Mouse (Mus musculus) Patski (cell line): ENCODE measurements around the gene Ears2. TPM values are rescaled to one million over a fixed set of nuclear protein-coding genes. Genes with fewer than 3 reads are reported as not detected.

Source experiments
- ATAC-seq: fragments of 100-300 bp; one replicate; pipeline ENCODE4 v1.8.0; 2021
- CTCF ChIA-PET: fragments of 350-600 bp; sonication (Branson Sonifier 250); formaldehyde crosslinking; loops from one replicate; lab custom pipeline; 2022; ENCODE audit warnings: inconsistent platforms; lab: Charles Lee
- POLR2A ChIA-PET: fragments of 350-600 bp; sonication (Branson Sonifier 250); formaldehyde crosslinking; loops from one replicate; lab custom pipeline; 2022; ENCODE audit warnings: antibody characterized with exemption, inconsistent platforms; lab: Charles Lee
- DNase-seq: peaks from one replicate; pipeline ENCODE4 v3.0.0-alpha.2; 2011; ENCODE audit warnings: low read depth, low spot score
- H3K27me3 ChIP-seq: fragments of 371-371 bp; one replicate; pipeline ENCODE4 v1.5.1; 2021
- CTCF ChIP-seq: fragments of 100-300 bp; IDR thresholded peaks from one replicate; pipeline ENCODE4 v1.5.1; 2021
- in situ Hi-C: fragments of 300-500 bp; cut with MboI; formaldehyde crosslinking; loops from 3 replicates; pipeline ENCODE4 v1.11.1; 2018; ENCODE audit warnings: low pct_unique_long_range_greater_than_20kb, mixed read lengths
- polyA plus RNA-seq: library from polyadenylated mRNA; unstranded; gene quantifications from one replicate; pipeline ENCODE4 v1.2.3, GENCODE M21; 2021

Gene Ears2
- polyA plus RNA-seq, 1 experiment from 2014 or later = 9.3 TPM

GRCm38 (mm10) chr7:122079798-122080554, 12.9 kb upstream of the Ears2 start:
- ChIA-PET CTCF (interaction anchor here (0.8 kb wide), 1 partner anchor 21 kb away, joined by 3 read pairs; no protein-coding TSS in a partner anchor), POLR2A (no interaction called here)
- DNase-seq (no peak), ATAC-seq (no peak)
- H3K27me3 ChIP-seq = no peaks in the 10 kb centered on the region
- in situ Hi-C loops = no loop called here
- no peak for TF ChIP-seq CTCF

GRCm38 (mm10) chr7:122074374-122074773, 7.3 kb upstream of the Ears2 start:
- DNase-seq (no peak), ATAC-seq (no peak)
- CTCF ChIA-PET = interaction anchor here (0.7 to 1.5 kb wide), 3 partner anchors 9 to 23 kb away, joined by 3 to 5 read pairs (median 3); no protein-coding TSS in a partner anchor
- in situ Hi-C loops = no loop called here
- H3K27me3 ChIP-seq = no peaks in the 10 kb centered on the region
- TF ChIP-seq CTCF = no peak
- POLR2A ChIA-PET = interaction anchor here (1.0 kb wide), 1 partner anchor 59 kb away, joined by 3 read pairs; no protein-coding TSS in a partner anchor

GRCm38 (mm10) chr7:122067517-122068381, 686 bp upstream of the Ears2 start:
- in situ Hi-C loops = no loop called here
- DNase-seq (no peak), ATAC-seq (peak; percentile 1)
- CTCF ChIA-PET = interaction anchor here (0.8 to 1.2 kb wide), 2 partner anchors 31 to 334 kb away, joined by 3 to 4 read pairs; partner anchors contain the start of gene Scnn1g
- peak; percentile 40 for TF ChIP-seq CTCF
- POLR2A ChIA-PET = no interaction called here
- H3K27me3 ChIP-seq = no peaks in the 10 kb centered on the region

GRCm38 (mm10) chr7:122066102-122066944, 740 bp downstream of the Ears2 start:
- in situ Hi-C loops = no loop called here
- ATAC-seq (peak; percentile 6), DNase-seq (peak; percentile 22)
- no peaks in the 10 kb centered on the region for H3K27me3 ChIP-seq
- ChIA-PET CTCF (interaction anchor here (1.4 kb wide), 1 partner anchor 103 kb away, joined by 3 read pairs; no protein-coding TSS in a partner anchor), POLR2A (interaction anchor here (0.6 kb wide), 1 partner anchor 66 kb away, joined by 3 read pairs; no protein-coding TSS in a partner anchor)
- TF ChIP-seq CTCF = no peak

- no peak for TF ChIP-seq CTCF
- POLR2A ChIA-PET = interaction anchor here (0.6 kb wide), 1 partner anchor 65 kb away, joined by 3 read pairs; no protein-coding TSS in a partner anchor
- ATAC-seq (no peak), DNase-seq (no peak)
- in situ Hi-C loops = no loop called here
- CTCF ChIA-PET = interaction anchor here (1.4 kb wide), 1 partner anchor 102 kb away, joined by 3 read pairs; no protein-coding TSS in a partner anchor
- H3K27me3 ChIP-seq = no peaks in the 10 kb centered on the region
Observed at GRCm38 (mm10) chr7:122065656-122066055, 1.4 kb downstream of the Ears2 start.

GRCm38 (mm10) chr7:122056633-122057032, 10.4 kb downstream of the Ears2 start:
- in situ Hi-C loops = no loop called here
- no peaks in the 10 kb centered on the region for H3K27me3 ChIP-seq
- TF ChIP-seq CTCF = no peak
- ChIA-PET CTCF (no interaction called here), POLR2A (no interaction called here)
- no peak for DNase-seq
- no peak for ATAC-seq

- ATAC-seq (no peak), DNase-seq (no peak)
- no peaks in the 10 kb centered on the region for H3K27me3 ChIP-seq
- ChIA-PET POLR2A (no interaction called here), CTCF (interaction anchor here (1.6 kb wide), 1 partner anchor 11 kb away, joined by 6 read pairs; no protein-coding TSS in a partner anchor)
- no peak for TF ChIP-seq CTCF
- in situ Hi-C loops = no loop called here
Observed at GRCm38 (mm10) chr7:122050834-122051233, 16.2 kb downstream of the Ears2 start.

- ATAC-seq (no peak), DNase-seq (no peak)
- ChIA-PET CTCF (no interaction called here), POLR2A (no interaction called here)
- no peak for TF ChIP-seq CTCF
- in situ Hi-C loops = no loop called here
- no peaks in the 10 kb centered on the region for H3K27me3 ChIP-seq
Observed at GRCm38 (mm10) chr7:122048191-122048590, 18.9 kb downstream of the Ears2 start.

GRCm38 (mm10) chr7:122046813-122047212, 20.2 kb downstream of the Ears2 start:
- TF ChIP-seq CTCF = no peak
- ChIA-PET POLR2A (no interaction called here), CTCF (interaction anchor here (1.3 kb wide), 1 partner anchor 23 kb away, joined by 3 read pairs; no protein-coding TSS in a partner anchor)
- no peaks in the 10 kb centered on the region for H3K27me3 ChIP-seq
- DNase-seq (no peak), ATAC-seq (no peak)
- in situ Hi-C loops = no loop called here
